Mouse (Mus musculus): ENCODE measurements around the gene Epx.
A peak's percentile ranks its signal among the peaks of the same experiment; 100 is the strongest.
"Not testable (repeated sequence)": the region's sequence is repeated elsewhere in the genome, so short reads cannot be mapped to it uniquely, and the experiment has no call there.

Epx gene

DNA sequence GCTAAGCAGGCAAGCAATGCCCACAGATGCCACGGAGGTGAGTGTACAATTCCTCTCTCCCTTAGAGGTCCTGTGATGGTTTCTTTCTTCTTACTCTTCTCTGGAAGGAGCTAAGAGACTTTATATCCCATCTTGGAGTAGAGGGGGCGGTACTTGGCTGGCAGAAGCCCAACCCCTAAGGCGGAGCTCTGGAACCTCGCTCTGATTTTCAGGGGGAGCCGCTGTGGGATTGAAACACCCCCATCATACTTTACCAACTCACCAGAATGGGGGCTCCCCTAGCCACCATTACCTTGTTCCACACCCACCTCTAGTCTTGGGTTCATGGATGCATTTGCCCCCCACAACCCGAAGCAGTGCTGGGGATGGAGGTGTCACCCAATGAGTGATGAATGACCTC is at the start of gene Epx:
Gene Epx (minus strand): TSS at position 101 of the 400 bp plus-strand sequence.
- no peak for DNase-seq (ENCODE audit: low spot score in 2 of 2)

DNA sequence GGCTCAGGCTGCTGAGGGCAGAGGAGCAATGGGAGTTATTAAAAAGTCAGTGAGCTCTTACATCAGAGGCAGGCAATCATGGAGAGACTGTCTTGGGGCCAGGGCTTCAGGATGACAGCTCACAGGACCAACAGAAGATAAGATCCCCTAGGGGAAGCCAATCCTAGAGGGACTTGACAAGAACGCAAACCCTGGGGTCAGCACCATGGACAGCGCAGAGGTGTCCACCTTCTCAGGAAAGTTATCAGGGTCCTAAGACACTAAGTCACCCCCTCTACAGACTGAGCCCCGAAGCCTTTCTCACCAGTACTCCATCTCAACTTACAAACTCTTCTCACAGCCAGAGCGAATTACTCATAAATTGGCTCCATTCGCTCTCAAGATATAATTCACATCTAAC is 45.6 kb upstream of the Epx start, which contains the start of gene Olfr464:
Gene Olfr464 (minus strand): TSS at position 2 of the 400 bp plus-strand sequence.
- DNase-seq (ENCODE audit: low spot score in 2 of 2) = no peak

DNA sequence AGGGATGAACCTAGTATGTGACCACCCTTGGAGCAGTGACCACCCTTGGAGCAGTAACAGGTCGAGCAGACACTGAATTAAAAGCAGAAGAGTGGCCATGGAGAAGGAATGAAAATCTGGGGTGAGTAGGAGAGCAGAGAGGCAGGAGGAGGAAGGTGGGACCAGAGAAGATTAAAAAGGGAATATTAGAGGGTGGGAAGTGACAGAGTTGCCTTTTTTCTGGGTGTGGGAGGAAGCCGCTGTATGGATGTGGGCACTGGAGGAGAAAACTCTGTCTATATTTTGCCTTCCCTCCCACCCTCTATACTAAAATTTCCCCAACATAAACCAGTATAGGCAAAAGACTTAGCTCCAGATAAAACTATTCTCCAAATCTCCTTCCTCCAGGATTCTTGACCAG is 45.0 kb upstream of the Epx start:
- no peak for DNase-seq (ENCODE audit: low spot score in 2 of 2)

DNA sequence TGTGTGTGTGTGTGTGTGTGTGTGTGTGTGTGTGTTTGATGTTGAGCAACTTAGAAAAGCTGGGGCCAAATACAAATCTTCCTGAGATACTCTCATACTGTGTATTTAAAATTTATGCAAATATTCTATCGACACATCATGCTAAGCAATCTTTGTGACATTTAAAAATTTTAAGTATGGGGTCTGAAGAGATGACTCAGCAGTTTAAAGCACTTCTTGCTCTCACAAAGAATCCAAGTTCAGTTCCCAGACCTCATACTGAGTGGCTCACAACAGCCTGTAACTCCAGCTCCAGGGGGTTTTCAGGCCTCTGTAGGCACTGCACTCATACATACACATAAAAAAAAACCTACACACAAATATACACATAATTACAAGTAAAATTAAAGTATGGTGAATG is 40.7 kb upstream of the Epx start:
- no peak for DNase-seq (ENCODE audit: low spot score in 2 of 2)

GRCm38 (mm10) chr11:87904331-87904730 is 29.0 kb upstream of the Epx start:
- no peak for DNase-seq (ENCODE audit: low spot score in 2 of 2)

DNA sequence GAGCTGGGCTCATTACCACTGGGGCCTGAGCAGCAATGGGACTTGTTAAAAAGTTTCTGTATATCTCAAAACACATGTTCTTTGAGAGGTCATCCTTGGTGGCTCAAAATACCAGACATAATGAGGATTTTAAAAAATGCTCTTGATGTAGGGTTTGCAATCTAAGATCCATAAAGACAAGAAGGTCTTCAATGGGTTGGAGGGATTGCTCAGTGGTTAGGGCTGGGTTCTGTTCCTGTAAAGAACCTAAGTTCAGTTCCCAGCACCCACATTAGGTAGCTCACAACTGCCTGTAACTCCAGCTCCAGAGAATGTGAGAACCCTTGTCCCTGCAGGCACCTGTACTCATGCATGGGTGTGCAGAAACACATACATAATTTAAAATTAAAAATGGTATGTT is 22.0 kb upstream of the Epx start, which contains the start of gene Olfr463:
Gene Olfr463 (minus strand): TSS at position 101 of the 400 bp plus-strand sequence.
- no peak for DNase-seq (ENCODE audit: low spot score in 2 of 2)

- no peak for DNase-seq (ENCODE audit: low spot score in 2 of 2)
These were observed 16.8 kb upstream of the Epx start, which contains the start of gene Olfr462 for GRCm38 (mm10) chr11:87892168-87892567. Gene Olfr462 (minus strand): TSS chr11:87892268.

DNA sequence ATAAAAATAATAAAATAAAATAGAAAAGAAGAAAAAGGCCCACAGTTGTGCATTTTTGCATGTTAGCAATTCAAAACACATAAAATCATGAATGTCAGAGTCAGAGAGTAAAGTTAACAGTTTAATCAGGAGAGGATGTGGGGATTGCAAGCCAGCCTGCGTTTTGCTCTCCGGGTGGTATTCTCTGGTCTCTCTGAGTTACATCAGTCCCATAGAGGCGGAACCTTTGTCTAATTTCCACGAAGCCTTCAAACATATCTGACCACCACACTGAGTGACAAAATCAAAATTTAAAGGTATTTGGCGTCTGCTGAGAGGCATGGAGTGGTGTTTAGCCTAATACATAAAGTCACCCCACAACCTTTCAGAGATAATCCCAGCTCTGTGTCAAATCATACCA is 9.5 kb upstream of the Epx start:
- no peak for DNase-seq (ENCODE audit: low spot score in 2 of 2)

DNA sequence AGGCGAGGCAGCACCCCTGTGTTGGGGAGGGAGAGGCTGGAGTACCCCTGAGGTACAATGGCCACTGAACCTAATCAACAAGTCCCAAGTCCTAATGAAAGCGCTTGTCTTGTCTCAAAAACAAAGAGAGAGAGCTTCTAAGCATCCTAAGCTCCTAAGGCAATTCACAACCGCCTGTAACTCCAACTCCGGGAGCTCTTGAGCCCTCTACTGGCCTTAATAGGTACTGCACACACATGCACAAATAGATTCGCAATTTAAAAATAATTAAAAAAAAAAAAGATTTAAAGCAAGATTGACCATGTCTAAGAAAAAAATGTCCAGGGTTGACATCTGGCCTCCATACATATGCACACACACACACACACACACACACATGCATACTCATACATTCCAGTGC is 8.2 kb upstream of the Epx start:
- no peak for DNase-seq (ENCODE audit: low spot score in 2 of 2)

- no peak for DNase-seq (ENCODE audit: low spot score in 2 of 2)
These were observed 6.4 kb upstream of the Epx start for GRCm38 (mm10) chr11:87881714-87882113.

DNA sequence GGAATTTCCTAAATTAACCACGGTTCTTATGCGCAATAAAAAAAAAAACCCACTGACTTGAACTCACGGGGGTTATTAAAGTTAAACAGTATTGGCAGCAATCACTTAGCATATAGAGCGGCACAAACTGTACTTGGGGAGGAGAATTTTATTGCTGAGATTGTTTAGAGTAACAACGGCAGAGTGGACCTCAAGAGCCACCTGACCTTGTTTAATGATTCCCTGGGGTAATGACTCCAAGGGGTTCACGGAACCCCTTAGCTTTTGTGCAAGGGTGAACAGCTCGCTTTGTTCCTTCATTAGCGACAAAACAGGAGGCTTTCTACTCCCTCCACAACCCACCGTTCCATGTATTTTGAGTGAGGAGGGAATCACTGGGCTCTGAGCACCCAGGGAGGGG is 4.5 kb upstream of the Epx start:
- DNase-seq (ENCODE audit: low spot score in 2 of 2) = no peak

DNA sequence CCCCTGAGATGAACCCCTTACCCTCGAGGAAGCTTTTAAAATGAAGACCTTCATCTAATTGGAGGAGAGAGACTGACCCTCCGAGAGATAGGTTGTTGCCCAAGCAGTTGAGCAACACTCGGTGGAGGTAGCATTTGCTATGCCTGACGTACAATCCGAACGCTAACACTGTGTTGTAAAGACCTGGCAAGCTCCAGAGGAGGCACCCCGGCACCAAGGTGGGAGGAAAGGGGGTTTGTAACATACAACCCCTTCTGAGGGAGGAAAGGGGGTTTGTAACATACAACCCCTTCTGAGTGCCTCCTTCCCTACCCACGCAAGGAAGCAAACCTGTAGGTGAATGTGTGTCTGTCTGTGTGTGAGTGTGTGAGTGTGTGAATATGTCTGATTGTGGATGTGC is 3.6 kb downstream of the Epx start:
- no peak for DNase-seq (ENCODE audit: low spot score in 2 of 2)

DNA sequence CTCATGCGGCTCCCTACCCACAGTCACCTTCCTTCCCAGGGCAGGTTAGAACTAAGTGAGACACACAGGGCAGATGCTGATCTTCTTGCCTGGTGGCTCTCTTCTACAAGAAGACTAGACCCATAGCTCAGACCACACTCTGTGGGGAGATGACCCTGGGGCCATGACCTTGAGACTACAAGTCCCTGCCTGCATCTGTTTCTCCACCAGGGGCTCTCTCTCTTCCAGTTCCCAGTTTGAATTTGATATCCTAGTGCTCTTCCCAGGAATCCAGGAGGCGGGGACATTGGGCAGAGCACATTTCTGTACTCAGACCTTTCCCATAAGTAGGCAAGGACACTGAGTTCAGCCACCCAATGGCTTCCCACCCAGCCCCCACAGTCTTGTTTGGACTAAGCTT is 5.2 kb downstream of the Epx start:
- DNase-seq (ENCODE audit: low spot score in 2 of 2) = no peak

DNA sequence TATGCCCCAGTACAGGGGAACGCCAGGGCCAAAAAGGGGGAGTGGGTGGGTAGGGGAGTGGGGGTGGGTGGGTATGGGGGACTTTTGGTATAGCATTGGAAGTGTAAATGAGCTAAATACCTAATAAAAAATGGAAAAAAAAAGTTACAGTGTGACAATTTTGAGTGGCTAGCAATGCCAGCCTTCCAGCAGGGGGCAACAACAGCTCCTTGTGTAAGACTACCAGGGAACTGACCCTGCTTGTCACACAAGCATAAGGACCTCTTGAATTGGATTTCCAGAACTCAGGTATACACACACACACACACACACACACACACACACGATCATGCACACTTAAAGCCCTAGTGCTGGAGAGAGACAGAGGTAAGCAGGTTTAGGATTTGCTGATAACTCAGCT is 8.4 kb downstream of the Epx start:
- not testable (repeated sequence) for DNase-seq (ENCODE audit: low spot score in 2 of 2)

GRCm38 (mm10) chr11:87862805-87863204 is 12.5 kb downstream of the Epx start:
- DNase-seq (ENCODE audit: low spot score in 2 of 2) = no peak

- DNase-seq (ENCODE audit: low spot score in 2 of 2) = no peak
These were observed 14.9 kb downstream of the Epx start for GRCm38 (mm10) chr11:87860426-87860825.

DNA sequence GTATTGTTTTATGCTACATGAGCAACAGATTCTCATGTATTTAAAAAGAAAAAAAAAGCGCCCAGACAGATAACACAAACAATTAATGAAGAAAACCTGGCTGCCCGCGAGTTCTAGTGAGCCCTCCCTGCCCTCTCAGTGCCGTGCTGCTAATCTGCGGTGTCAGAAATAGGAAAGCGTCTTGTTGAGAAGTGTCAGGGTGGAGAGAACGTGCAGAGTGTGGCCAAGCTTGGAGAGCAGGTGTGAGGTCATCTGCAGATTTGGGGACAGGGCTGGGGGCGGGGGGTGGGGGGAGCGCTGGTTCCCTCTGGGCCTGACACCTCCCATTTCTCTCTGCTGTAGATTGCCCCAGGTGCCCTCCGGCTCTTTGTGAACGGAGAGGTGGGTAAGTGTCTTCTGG is 16.1 kb downstream of the Epx start:
- no peak for DNase-seq (ENCODE audit: low spot score in 2 of 2)

- DNase-seq (ENCODE audit: low spot score in 2 of 2) = no peak
These were observed 20.8 kb downstream of the Epx start for GRCm38 (mm10) chr11:87854550-87854949.

DNA sequence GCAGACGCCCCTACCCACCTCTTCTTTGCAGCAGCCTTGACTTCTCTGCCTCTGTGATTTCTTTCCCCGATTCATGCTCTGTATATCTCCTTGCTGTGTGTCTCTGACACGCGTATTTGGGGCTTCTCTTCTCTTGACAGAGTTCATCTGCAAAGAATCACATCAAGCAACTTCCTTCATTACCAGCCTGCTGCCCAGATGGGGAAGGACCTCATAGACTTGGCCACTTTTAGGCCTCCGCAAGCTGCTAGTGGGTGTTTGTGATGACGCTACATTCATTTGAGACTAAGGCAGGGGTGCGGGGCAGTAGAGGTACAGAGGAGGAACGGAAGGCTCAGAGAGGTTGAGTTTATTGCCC is 21.8 kb downstream of the Epx start:
- DNase-seq (ENCODE audit: low spot score in 2 of 2) = no peak

GRCm38 (mm10) chr11:87852690-87853596 is 22.4 kb downstream of the Epx start, which contains the start of gene Mks1:
Gene Mks1 (plus strand): TSS chr11:87853215.
- peak; percentile 86 to 89 for DNase-seq (ENCODE audit: low spot score in 2 of 2)

DNA sequence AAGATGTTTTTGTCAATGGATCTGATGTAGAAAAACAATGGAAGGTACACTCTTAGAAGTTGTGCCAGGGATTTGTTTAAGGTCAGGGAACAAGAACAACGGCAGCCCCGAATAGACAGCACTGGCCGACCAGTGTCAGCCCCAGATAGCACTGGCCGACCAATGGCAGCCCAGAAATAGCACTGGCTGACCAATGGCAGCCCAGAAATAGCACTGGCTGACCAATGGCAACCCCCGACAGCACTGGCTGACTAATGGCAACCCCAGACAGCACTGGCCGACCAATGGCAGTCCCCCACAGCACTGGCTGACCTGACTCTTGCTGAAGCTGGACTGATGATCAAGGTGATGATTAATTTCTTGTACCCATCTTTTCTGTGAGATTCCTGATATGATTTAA is 27.5 kb downstream of the Epx start:
- DNase-seq (ENCODE audit: low spot score in 2 of 2) = no peak

DNA sequence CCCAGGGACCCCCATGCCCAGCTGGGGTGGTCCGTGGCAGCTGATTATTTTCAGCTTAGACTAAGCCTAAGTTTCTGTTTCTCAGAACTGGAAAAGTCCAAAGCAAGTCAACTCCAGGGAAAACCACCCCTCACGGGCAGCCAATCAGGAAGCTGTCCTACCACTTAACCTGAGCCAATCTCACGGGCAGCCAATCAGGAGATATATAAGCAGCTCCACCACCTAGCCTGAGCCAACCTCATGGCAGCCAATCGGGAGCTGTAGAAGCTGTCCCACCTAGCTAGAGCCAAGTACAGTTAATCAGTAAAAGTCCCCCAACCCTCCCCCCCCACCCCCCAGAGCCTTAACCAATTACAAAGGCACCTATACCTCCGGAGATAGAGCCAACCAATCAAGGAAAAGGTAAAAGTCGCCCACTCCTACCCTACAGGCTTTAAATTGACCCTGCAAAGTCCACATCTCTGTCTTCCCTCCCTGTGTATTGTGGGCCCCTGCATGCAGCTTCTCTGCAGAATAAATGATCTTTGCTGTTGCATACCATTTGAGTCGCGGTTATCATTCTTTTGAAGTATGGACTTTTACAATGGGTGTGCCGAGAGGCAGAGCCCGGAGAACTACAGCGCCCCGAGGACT is 28.3 kb downstream of the Epx start:
- DNase-seq (ENCODE audit: low spot score in 2 of 2) = no peak

DNA sequence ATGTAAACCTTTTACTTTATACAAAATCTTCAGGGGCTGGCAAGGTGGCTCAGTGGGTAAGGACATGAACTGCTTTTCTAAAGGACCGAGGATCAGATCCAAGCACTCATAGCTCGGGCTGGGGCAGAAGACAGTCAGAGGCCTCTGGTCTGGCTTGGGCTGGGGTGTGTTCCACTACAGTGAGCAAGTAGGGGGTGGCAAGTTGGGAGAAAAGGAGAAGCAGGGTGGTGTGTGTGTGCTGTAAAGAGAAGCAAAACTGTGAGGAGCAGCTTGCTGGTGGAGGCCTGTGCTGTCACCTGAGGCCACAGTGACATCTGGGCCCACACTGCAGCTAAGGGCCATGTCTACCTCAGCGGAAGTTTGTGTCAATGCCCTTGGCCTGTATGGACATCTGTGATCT is 33.9 kb downstream of the Epx start:
- DNase-seq (ENCODE audit: low spot score in 2 of 2) = no peak
